Mouse (Mus musculus) Muller cell, postnatal 12 days (primary cell): Measurements from ENCODE around the gene Chil1.

Experiments used
- DNase-seq: peaks from one replicate; pipeline ENCODE4 v3.0.0-alpha.2; 2015; ENCODE audit errors: inconsistent ontology term

Chil1 gene

DNA sequence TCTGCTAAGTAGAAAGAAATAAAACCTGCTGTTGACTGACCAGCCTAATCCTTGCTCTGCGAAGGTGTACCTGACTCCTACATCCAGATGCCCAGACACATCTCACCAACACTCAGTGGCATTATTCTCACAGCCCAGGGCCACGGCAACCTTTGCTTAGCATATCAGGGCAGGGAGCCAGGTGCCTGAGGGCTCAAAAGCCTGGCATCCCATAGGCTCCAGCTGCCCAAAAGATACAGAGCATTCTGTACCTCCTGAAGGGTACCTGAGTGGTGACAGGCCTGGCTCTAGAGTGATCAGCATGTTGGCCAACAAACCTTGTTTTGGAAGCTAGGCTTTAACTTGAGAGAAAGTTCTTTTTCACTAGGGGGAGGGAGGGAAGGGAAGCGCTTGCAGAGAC, 49.3 kb downstream of the Chil1 start:
- DNase-seq: no peak

- DNase-seq: no peak
These were observed 49.7 kb downstream of the Chil1 start for GRCm38 (mm10) chr1:134231681-134232080.

GRCm38 (mm10) chr1:134232326-134232725, 50.4 kb downstream of the Chil1 start:
- DNase-seq: no peak

DNA sequence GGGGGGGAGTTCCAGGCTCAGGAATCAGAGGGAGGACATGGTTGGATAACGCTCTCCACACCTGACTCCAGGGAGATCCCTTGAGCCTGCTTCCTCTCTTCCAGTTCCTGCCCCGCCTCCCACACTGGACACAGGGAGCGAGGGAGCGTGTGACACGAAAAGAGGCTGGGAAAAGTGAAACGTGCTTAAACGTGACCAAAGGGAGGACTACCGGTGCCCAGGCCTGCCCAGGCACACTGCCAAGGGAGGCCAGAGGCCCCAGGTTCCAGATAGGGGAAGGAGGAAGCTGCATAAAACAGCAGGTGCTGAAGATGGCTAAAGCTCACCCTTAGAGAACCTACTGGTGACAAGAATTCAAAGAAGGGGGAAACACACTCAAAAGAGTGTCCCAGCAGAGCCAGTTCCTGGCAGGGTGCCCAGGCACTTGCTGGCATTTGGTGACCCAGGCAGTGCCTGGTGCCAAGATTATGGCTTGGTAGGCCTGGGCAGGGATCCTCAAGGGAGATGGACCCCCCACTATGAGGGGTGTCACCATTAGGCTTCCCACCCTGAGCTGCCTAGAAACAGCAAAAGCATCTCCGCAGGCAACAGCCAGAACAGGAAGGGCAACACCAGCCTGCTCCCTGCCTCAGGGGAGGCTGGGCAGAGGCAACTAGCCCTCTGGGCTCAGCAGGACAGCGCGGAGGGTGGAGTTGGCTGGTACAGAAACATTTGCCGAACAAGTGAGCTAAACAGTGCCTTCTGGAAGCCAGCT, 51.0 kb downstream of the Chil1 start:
- DNase-seq: peak; percentile 41

GRCm38 (mm10) chr1:134233681-134234454, 51.9 kb downstream of the Chil1 start:
- no peak for DNase-seq

GRCm38 (mm10) chr1:134234455-134235390, 52.7 kb downstream of the Chil1 start:
- DNase-seq: peak; percentile 60

DNA sequence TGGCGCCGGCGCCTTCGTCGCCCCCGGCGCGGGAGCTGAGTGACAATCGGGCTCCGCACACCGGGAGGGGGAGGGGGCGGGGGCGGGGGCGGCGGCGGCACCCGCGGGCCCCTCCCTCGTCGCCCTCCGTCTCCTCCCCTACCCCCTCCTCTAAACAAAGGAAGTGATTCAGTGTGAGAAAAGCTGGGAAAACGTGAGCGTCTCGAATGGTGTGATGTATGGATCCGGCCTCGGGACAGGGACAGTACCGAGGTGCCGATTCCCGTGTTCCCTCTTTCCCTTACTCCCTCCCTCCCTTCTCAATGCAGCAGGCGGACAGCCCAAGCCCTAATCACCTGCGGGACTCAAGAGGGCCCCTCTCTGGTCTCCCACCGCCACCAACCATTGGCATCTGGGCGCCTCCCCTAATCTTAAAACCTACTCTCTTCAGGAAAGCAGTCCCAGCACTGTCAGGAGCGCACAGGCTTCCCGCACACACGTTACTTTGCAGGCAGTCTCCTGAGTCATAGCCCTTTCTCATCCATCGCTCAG, 53.5 kb downstream of the Chil1 start, which contains the start of gene Adora1:
Gene Adora1 (minus strand): TSS at position 41 of the 531 bp plus-strand sequence.
- no peak for DNase-seq

DNA sequence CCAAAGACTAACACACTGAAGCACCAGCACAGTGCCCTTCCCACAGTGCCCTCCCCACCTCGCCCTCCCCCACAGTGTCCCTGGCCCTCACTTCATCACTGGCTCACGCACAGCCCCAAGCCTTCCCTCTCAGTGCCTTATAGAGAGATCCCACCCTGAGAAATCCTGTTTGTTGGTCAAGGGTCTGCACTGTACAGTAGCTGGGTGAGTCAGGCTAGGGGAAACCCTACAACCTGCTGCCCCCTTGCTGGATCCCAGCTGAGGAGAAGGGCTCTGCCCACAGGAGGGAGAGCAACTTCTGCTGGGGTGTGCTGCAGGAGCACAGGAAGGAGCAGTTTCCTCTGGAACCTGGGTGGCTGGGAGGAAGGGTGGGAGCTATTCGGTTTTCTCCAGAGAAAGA, 54.2 kb downstream of the Chil1 start:
- no peak for DNase-seq

- DNase-seq: no peak
These were observed 55.5 kb downstream of the Chil1 start for GRCm38 (mm10) chr1:134237438-134237837.
